Mouse (Mus musculus) frontal cortex, postnatal 10 days (tissue): ENCODE results near the gene A26c2.

Experiments
- DNase-seq, 2 experiments: peaks; one replicate each; pipeline ENCODE4 v3.0.0; 2022; ENCODE audit warnings: low spot score in 2 of 2, mixed read lengths in 1 of 2

Gene A26c2

GRCm38 (mm10) chr7:62823573-62823972, at the start of gene A26c2:
Gene A26c2, minus strand, starts transcription at chr7:62823673.
- no peak for DNase-seq

GRCm38 (mm10) chr7:62851471-62851870, 28.0 kb upstream of the A26c2 start:
- no peak for DNase-seq
